Mouse (Mus musculus) forebrain, embryonic 16.5 days (tissue): ENCODE data around the gene Cdhr3. TPM values are rescaled to one million over a fixed set of nuclear protein-coding genes. Genes with fewer than 3 reads are reported as not detected.
"Not testable (repeated sequence)": the region's sequence is repeated elsewhere in the genome, so short reads cannot be mapped to it uniquely, and the experiment has no call there.

Source experiments
- ATAC-seq: fragments of 200-750 bp; cut with Nextera tagmentation; 2 replicates; pipeline ENCODE4 v1.8.0; 2017; ENCODE audit warnings: mild to moderate bottlenecking, moderate library complexity
- H3K27ac ChIP-seq: fragments of 300-500 bp; sonication (generic); 2 replicates; pipeline ENCODE4 v1.5.1; 2014; ENCODE audit warnings: low read length, control low read depth
- H3K27me3 ChIP-seq: fragments of 300-500 bp; sonication (generic); replicated peaks from 2 replicates; pipeline ENCODE4 v1.6.1; 2014; ENCODE audit warnings: low read length; ENCODE audit not compliant: control insufficient read depth, insufficient read depth
- H3K36me3 ChIP-seq: fragments of 300-500 bp; sonication (generic); 2 replicates; pipeline ENCODE4 v1.6.1; 2014; ENCODE audit not compliant: control insufficient read depth, insufficient read depth
- H3K4me1 ChIP-seq: fragments of 300-500 bp; sonication (generic); replicated peaks from 2 replicates; pipeline ENCODE4 v1.6.1; 2014; ENCODE audit warnings: low read length; ENCODE audit not compliant: control insufficient read depth, insufficient read depth
- H3K4me2 ChIP-seq: fragments of 300-500 bp; sonication (generic); 2 replicates; pipeline ENCODE4 v1.6.1; 2014; ENCODE audit warnings: mild to moderate bottlenecking, low read length, control low read depth
- H3K4me3 ChIP-seq: fragments of 300-500 bp; sonication (generic); replicated peaks from 2 replicates; pipeline ENCODE4 v1.5.1; 2014; ENCODE audit warnings: mild to moderate bottlenecking, low read length, control low read depth
- H3K9ac ChIP-seq: fragments of 300-500 bp; sonication (generic); replicated peaks from 2 replicates; pipeline ENCODE4 v1.6.1; 2014; ENCODE audit warnings: low read depth, low read length, control low read depth
- H3K9me3 ChIP-seq: fragments of 300-500 bp; sonication (generic); 2 replicates; pipeline ENCODE4 v1.6.1; 2016; ENCODE audit warnings: low read length; ENCODE audit not compliant: control insufficient read depth
- WGBS: fragments of 180-500 bp; shearing (Covaris S2); extraction: QIAGEN DNeasy Blood & Tissue Kit; methylation state at CpG from one replicate; pipeline ENCODE4 v1.1.7; 2014; 5-methylcytosine and 5-hydroxymethylcytosine counted together
- polyA plus RNA-seq: library from polyadenylated mRNA; unstranded; fragments of >200 nt; fragmentation: Nextera tagmentation; extraction: Ambion mirVana; gene quantifications from 2 replicates; pipeline ENCODE4 v1.2.1, GENCODE M21; 2015

Cdhr3 gene
- polyA plus RNA-seq, 1 experiment from 2014 or later = 0.48 TPM

DNA sequence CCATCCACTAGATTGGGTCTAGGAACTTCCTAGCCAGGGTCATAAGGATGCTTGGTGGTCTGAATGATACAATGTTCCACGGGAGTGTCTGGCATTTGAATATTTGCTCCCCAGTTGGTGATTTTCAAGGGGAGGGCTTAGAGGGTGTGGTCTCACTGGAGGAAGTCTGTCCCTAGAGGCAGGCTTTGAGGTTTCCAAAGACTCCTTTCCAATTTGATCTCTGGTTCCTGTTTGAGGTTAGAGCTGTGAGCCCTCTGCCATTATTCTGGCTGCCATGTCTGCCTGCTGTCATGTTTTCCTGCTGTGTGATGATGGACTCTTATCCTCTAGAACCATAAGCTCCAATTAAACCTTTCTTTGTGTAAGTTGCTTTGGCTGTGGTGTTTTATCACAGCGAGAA lies 29.4 kb downstream of the Cdhr3 start:
- Histone ChIP-seq H3K27ac (no peak overlapping the region), H3K4me3 (no peak overlapping the region), H3K27me3 (no peaks in the 10 kb centered on the region), H3K4me2 (no peak overlapping the region), H3K36me3 (no peaks in the 10 kb centered on the region), H3K9ac (no peak overlapping the region), H3K9me3 (no peaks in the 10 kb centered on the region), H3K4me1 (peaks cover 21% of the 10 kb centered on the region)
- WGBS = 76% methylated on average over 2 of the region's 2 CpGs
- no peak for ATAC-seq

DNA sequence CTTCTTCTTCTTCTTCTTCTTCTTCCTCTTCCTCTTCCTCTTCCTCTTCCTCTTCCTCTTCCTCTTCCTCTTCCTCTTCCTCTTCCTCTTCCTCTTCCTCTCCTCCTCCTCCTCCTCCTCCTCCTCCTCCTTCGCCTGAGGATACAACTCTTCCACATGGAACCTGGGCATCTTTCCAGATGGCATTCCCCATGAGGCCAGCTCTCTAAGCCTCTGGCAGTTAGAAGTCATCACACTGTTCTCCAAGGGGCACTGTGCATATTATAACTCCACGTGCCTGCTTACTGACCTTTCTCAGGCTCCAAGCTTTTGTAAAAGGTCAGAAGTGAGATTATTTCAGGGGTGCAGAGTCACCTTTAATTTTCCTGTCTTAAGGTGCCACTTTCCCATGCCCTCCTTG lies 30.3 kb downstream of the Cdhr3 start:
- ATAC-seq, H3K9ac ChIP-seq, H3K36me3 ChIP-seq, H3K4me2 ChIP-seq, H3K27me3 ChIP-seq, H3K4me3 ChIP-seq, H3K27ac ChIP-seq, H3K9me3 ChIP-seq: not testable (repeated sequence)
- peaks cover 26% of the 10 kb centered on the region for H3K4me1 ChIP-seq
- 39% methylated on average over 1 of the region's 2 CpGs for WGBS

DNA sequence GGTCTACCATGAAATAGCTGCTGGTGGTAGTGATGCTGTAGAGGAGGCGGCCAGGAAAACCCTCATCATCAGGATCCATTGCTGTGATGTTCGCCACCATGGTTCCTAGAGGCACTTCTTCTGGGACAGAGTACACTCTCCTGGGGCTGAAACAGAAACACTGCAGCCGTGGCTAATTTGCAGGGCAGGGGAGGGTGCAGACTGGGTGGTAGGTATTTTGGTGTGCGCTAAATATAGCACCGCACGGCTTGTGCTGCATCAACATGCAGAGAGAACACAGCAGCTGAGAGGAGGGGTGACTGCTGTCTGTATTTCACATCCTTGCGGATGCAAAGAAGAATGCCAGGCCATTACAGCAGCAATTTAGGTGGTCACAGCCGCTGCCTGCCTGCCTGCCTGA lies 31.0 kb downstream of the Cdhr3 start:
- peaks cover 33% of the 10 kb centered on the region for H3K4me1 ChIP-seq
- 22% methylated on average over 8 of the region's 8 CpGs for WGBS
- H3K27me3 ChIP-seq = no peaks in the 10 kb centered on the region
- no peaks in the 10 kb centered on the region for H3K9me3 ChIP-seq
- H3K27ac ChIP-seq = peak overlapping the region; percentile 76
- peak overlapping the region; percentile 23; the same call in 1 of the 2 replicates for H3K9ac ChIP-seq
- no peaks in the 10 kb centered on the region for H3K36me3 ChIP-seq
- peak overlapping the region; percentile 26 for H3K4me2 ChIP-seq
- H3K4me3 ChIP-seq = no peak overlapping the region
- ATAC-seq = peak; percentile 59

DNA sequence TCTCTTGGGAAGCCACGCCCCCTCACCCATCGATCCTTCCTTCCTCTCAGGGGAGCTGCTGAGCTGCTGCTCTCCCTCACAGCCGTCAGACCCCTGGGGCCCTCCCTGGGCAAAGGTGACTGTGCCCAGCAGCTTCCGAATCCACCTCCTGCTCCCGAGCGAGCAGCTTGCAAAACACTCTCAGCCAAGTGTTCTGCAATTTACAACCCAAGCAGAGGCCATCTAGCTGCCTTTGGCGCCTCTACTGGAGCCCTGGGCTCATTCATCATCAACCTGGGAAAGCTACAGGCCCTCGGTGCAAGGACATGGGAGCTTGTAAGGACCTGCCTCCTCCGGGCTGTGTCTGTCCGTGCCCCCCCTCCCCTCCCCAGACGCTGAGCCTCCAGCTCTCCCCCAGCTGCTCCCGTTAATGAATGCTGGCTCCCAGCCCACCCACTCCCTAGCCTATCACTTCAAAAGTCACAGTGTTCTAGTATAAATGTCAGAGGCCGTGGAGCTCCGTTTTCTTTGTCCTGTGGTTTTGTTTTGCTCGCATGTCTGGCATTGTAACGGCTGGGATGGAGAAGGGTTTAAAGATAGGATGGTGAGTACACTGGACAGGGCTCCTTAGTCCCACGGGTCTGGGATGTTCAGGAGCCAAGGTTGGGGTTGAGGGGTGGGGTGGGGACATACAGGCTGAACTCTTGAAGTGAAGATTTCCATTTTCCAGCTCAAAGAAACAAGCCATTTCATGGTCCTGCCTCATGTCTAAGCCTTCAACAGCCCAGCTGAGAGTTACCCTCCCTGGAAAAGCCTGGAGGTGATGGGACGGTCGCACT lies 35.2 kb downstream of the Cdhr3 start:
- 10% methylated on average over 19 of the region's 19 CpGs for WGBS
- Histone ChIP-seq H3K4me3 (peak overlapping the region; percentile 14), H3K36me3 (no peaks in the 10 kb centered on the region), H3K27ac (0 out of 2 replicates have a peak overlapping the region, but pooled peaks have one; percentile 3), H3K4me2 (peak overlapping the region; percentile 37), H3K9ac (peak overlapping the region; percentile 12; the same call in 1 of the 2 replicates), H3K27me3 (no peaks in the 10 kb centered on the region), H3K4me1 (peaks cover 29% of the 10 kb centered on the region), H3K9me3 (no peaks in the 10 kb centered on the region)
- ATAC-seq = peak; percentile 65

DNA sequence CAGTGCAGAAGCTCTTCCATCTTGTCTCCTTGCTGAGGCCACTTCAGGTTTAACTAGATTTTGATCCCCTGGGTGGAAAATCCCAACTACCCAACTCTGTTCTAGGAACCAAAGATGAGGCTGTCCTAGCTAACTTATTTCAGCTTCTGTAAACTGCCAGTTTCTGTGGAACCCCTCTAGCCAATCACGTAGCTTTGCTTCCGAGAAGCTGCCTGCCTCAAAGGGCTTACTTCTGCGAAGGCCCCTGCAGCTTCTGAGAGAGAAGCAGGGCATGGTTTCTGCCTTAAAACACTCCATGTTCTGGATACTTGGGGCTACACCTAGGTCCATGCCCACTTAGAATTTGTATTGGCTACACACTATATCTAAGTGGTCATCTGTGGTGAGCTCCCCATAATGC lies 36.1 kb downstream of the Cdhr3 start:
- no peak overlapping the region for H3K4me2 ChIP-seq
- WGBS = 34% methylated on average over 3 of the region's 3 CpGs

DNA sequence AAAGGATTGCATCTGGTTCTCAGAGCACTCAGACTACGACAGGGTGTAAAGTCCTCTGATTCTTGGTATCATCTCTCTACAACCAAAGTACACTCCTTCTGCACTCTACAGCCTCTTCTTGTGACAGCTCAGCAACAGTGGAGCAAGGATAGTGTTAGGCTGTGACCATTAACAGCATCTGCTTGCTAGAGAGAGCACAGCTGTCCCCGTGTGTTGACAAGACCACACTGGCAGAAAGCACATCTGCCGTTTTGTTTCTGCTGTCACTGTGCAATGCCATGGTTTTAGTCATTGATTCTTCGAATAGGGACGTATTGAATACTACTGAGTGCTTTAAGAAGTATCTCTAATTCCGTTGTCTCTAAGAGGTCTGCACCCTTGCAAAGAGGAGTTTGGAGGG lies 36.6 kb downstream of the Cdhr3 start:
- ATAC-seq = no peak
- H3K9ac ChIP-seq = no peak overlapping the region
- peaks cover 18% of the 10 kb centered on the region for H3K4me1 ChIP-seq
- H3K36me3 ChIP-seq = no peaks in the 10 kb centered on the region
- no peaks in the 10 kb centered on the region for H3K9me3 ChIP-seq
- no peak overlapping the region for H3K4me2 ChIP-seq
- H3K27me3 ChIP-seq = 0 out of 2 replicates have a peak, but pooled peaks cover 2% of the 10 kb centered on the region
- H3K27ac ChIP-seq = no peak overlapping the region
- WGBS = 81% methylated on average over 6 of the region's 6 CpGs
- H3K4me3 ChIP-seq = no peak overlapping the region

More for the DNA sequence above, 36.1 kb downstream of the Cdhr3 start:
- H3K4me3 ChIP-seq = no peak overlapping the region
- no peak overlapping the region for H3K27ac ChIP-seq
- H3K9ac ChIP-seq = no peak overlapping the region
- H3K9me3 ChIP-seq = no peaks in the 10 kb centered on the region
- no peak for ATAC-seq
- no peaks in the 10 kb centered on the region for H3K36me3 ChIP-seq
- peaks cover 23% of the 10 kb centered on the region for H3K4me1 ChIP-seq
- H3K27me3 ChIP-seq = 0 out of 2 replicates have a peak, but pooled peaks cover 2% of the 10 kb centered on the region

DNA sequence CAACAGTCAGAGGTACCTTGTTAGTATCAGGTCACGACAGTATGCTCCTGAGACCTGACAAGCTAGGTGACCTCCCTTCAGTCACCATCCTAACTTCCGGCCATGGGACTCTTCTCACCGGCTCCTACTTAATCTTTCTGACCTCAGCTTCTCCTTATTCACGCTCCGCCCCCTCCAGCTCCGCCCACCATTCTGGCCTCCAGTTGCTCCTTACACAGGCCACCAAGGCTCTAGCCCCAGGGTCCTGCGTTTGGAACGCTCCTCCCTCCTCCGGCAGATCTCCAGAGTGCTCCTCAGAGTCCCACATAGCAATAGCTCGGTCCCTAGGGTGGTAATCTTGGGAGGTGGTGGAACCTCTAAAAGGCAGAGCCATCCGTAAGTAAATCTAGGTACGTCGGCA lies 38.9 kb downstream of the Cdhr3 start:
- peaks cover 14% of the 10 kb centered on the region for H3K4me1 ChIP-seq
- H3K9me3 ChIP-seq = no peaks in the 10 kb centered on the region
- no peak overlapping the region for H3K27ac ChIP-seq
- WGBS = 78% methylated on average over 13 of the region's 13 CpGs
- H3K36me3 ChIP-seq = no peaks in the 10 kb centered on the region
- H3K4me3 ChIP-seq = no peak overlapping the region
- no peak overlapping the region for H3K4me2 ChIP-seq
- no peak overlapping the region for H3K9ac ChIP-seq
- ATAC-seq = no peak
- H3K27me3 ChIP-seq = 0 out of 2 replicates have a peak, but pooled peaks cover 5% of the 10 kb centered on the region

DNA sequence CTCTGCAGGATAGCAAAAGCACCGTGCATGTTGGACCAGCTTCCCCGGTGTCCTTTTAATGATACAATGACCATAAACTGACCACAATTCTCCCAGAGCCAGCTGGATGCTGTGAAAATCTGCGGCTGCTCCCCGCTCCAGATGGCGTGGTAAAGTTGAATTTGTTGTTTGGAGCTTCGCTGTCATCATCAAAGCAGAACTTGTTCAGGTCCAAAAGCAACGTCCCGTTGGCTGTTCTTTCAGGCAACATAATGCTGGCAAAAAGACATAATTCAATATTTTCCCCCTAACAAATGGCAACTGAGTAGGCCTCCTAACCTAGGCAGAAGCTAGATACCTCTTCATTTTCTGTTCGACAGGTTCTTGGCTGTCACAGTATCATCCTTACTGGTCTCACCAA lies 39.4 kb downstream of the Cdhr3 start:
- Histone ChIP-seq H3K27ac (no peak overlapping the region), H3K36me3 (no peaks in the 10 kb centered on the region), H3K27me3 (0 out of 2 replicates have a peak, but pooled peaks cover 5% of the 10 kb centered on the region), H3K4me3 (no peak overlapping the region), H3K9ac (no peak overlapping the region), H3K4me1 (peaks cover 14% of the 10 kb centered on the region), H3K9me3 (no peaks in the 10 kb centered on the region), H3K4me2 (no peak overlapping the region)
- 69% methylated on average over 9 of the region's 9 CpGs for WGBS
- ATAC-seq = no peak

DNA sequence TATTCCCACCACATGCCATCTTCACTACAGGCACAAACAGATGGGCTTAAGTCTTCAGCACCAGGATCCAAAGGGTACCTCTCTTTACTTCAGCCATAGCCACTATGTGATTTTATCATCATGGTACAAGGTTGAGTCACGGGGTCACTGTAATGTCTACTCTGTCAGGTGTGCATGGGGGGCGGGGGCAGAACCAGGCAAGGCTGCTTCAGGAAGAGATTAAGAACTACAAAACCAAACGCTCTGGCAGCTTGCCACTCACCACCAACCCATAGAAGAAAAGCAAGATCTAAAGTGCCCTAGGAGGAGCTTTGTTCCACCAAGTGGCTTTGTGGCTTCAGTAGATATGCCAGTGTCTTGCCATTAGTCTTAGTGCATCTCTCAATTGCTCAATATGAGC lies 44.3 kb downstream of the Cdhr3 start:
- H3K9ac ChIP-seq = no peak overlapping the region
- 93% methylated on average over 3 of the region's 3 CpGs for WGBS

More for the DNA sequence above, 44.3 kb downstream of the Cdhr3 start:
- Histone ChIP-seq H3K4me3 (no peak overlapping the region), H3K4me1 (peaks cover 19% of the 10 kb centered on the region), H3K27ac (no peak overlapping the region), H3K9me3 (no peaks in the 10 kb centered on the region), H3K4me2 (no peak overlapping the region), H3K27me3 (0 out of 2 replicates have a peak, but pooled peaks cover 5% of the 10 kb centered on the region), H3K36me3 (no peaks in the 10 kb centered on the region)
- ATAC-seq = no peak
